20 mouse cellular contexts compared by ENCODE assay signal in the genomic region with DNA sequence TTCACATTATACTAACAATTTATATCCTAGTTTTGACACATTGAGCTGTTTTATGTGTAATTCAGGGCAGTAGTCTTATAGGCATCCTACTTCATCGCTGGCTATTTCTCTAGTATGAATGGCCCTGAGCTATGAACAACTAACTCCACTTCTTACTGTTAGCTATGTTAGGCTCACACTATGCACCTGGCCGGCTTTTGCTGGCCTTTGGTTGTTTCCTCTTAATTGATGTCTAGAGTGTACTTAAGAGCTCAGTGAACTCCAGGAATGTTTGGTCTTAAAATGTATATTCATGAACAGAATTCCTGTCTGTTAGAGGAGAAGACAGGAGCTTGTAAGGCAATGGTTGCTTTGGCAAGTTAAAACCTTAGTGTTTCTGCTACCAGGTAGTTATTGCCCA.
"Had no signal": no experiment of that assay in that cellular context is flagged by ENCODE, and none has a peak within 500 bp of the region (broad histone marks: within the 10 kb centered on the region; RNA-seq: fewer than 3 reads in every experiment).

No protein-coding gene starts in this region.

- H3K4me2 ChIP-seq: intestine, embryonic 15.5 days; limb, embryonic 12.5 days; limb, embryonic 15.5 days; liver, embryonic 11.5 days; lung, embryonic 14.5 days; midbrain, embryonic 12.5 days; midbrain, embryonic 15.5 days; neural tube, embryonic 12.5 days; neural tube, embryonic 15.5 days had no signal

- H3K4me3 ChIP-seq: intestine, embryonic 15.5 days; limb, embryonic 12.5 days; limb, embryonic 15.5 days; midbrain, embryonic 12.5 days; midbrain, embryonic 15.5 days; neural tube, embryonic 12.5 days; neural tube, embryonic 15.5 days had no signal

- H3K27me3 ChIP-seq: intestine, embryonic 15.5 days; limb, embryonic 12.5 days; limb, embryonic 15.5 days; midbrain, embryonic 12.5 days; midbrain, embryonic 15.5 days; neural tube, embryonic 12.5 days; neural tube, embryonic 15.5 days had no signal

- H3K36me3 ChIP-seq: intestine, embryonic 15.5 days; limb, embryonic 15.5 days; midbrain, embryonic 12.5 days; midbrain, embryonic 15.5 days; neural tube, embryonic 12.5 days; neural tube, embryonic 15.5 days had no signal

- DNase-seq: left cerebral cortex, postnatal 4 days; liver, postnatal 0 days; lung, embryonic 14.5 days; right cerebral cortex, adult 18-20 months; right cerebral cortex, postnatal 14 days; right cerebral cortex, postnatal 4 days; thymus, adult 2 months; thymus, postnatal 14 days; thymus, postnatal 4 days had no signal

- H3K27ac ChIP-seq: intestine, embryonic 15.5 days; limb, embryonic 12.5 days; limb, embryonic 15.5 days; liver, embryonic 14.5 days; macrophage; midbrain, embryonic 12.5 days; midbrain, embryonic 15.5 days; neural tube, embryonic 12.5 days; neural tube, embryonic 15.5 days; stomach, postnatal 0 days had no signal

- ATAC-seq: intestine, embryonic 15.5 days; liver, postnatal 0 days; midbrain, embryonic 15.5 days had no signal

- H3K9me3 ChIP-seq: intestine, embryonic 15.5 days; limb, embryonic 12.5 days; limb, embryonic 15.5 days; midbrain, embryonic 12.5 days; midbrain, embryonic 15.5 days; neural tube, embryonic 12.5 days; neural tube, embryonic 15.5 days had no signal

- H3K9ac ChIP-seq: intestine, embryonic 15.5 days; limb, embryonic 12.5 days; limb, embryonic 15.5 days; liver, embryonic 14.5 days; liver, postnatal 0 days; lung, embryonic 14.5 days; midbrain, embryonic 12.5 days; midbrain, embryonic 15.5 days; neural tube, embryonic 12.5 days; neural tube, embryonic 15.5 days had no signal

- H3K4me1 ChIP-seq: intestine, embryonic 15.5 days; limb, embryonic 15.5 days; midbrain, embryonic 12.5 days; midbrain, embryonic 15.5 days; neural tube, embryonic 12.5 days; neural tube, embryonic 15.5 days had no signal
